Mouse (Mus musculus): ENCODE results near the gene Adcy5. TPM values are rescaled to one million over a fixed set of nuclear protein-coding genes. Genes with fewer than 3 reads are reported as not detected.

The Adcy5 gene
- total and polyA plus RNA-seq, 3 experiments: under 0.01 to 0.08 TPM; not detected in 1

DNA sequence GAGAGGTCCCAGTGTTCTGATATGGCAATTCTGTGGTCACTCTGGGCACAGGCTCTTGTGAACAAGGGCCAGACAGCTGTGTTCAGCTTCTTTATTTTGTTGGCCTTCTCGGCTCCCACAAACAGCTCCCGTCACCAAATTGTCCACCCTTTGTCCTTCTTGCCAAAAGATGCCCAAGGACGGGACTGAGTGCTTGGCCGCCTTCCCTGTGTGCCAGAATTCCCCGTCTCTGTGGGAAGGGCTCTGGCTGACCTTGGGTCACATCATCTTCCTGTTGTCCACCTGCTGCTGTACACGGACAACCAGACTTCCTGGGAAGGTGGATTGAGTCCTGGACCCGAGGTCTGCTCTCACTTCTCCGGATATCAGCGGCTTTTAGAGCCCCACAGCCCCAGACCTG lies 131.1 kb downstream of the Adcy5 start:
- TF ChIP-seq GABPA (IDR thresholded peaks at IDR 0.05; ENCODE audit: low read depth, low read length) (no peak), USF1 (IDR thresholded peaks at IDR 0.05; ENCODE audit: low read depth, low read length) (no peak), JUND (IDR thresholded peaks at IDR 0.05; ENCODE audit: low read depth, low read length) (no peak), BHLHE40 (IDR thresholded peaks at IDR 0.05; ENCODE audit: borderline replicate concordance, low read depth, low read length) (no peak), MYC (IDR thresholded peaks at IDR 0.05; ENCODE audit: low read depth, low read length) (no peak), MAFK (IDR thresholded peaks at IDR 0.05; ENCODE audit: borderline replicate concordance, low read depth, low read length) (no peak), RAD21 (IDR thresholded peaks at IDR 0.05; ENCODE audit: low read depth, low read length) (no peak), POLR2AphosphoS2 (IDR thresholded peaks at IDR 0.05; ENCODE audit: low read length) (no peak), CHD1 (IDR thresholded peaks at IDR 0.05; ENCODE audit: low read depth, low read length) (no peak), NRF1 (IDR thresholded peaks at IDR 0.05; ENCODE audit: insufficient read depth, low read depth, low read length, poor library complexity, severe bottlenecking) (no peak), MXI1 (IDR thresholded peaks at IDR 0.05; ENCODE audit: low read depth, low read length) (no peak), SIN3A (IDR thresholded peaks at IDR 0.05; ENCODE audit: low read length) (no peak), ZKSCAN1 (IDR thresholded peaks at IDR 0.05; ENCODE audit: low read depth, low read length) (no peak), HCFC1 (IDR thresholded peaks at IDR 0.05; ENCODE audit: low read depth, low read length) (no peak)
- Histone ChIP-seq H3K4me1 (ENCODE audit: control insufficient read depth in 1 of 2, insufficient read depth in 2 of 2, low read length in 2 of 2) (no peaks in the 10 kb centered on the region), H3K9me3 (replicated peaks; ENCODE audit: insufficient read depth, low read length) (no peaks in the 10 kb centered on the region), H3K36me3 (ENCODE audit: control insufficient read depth in 1 of 2, insufficient read depth in 2 of 2, low read length in 2 of 2) (no peaks in the 10 kb centered on the region), H3K79me2 (ENCODE audit: control insufficient read depth, insufficient read depth, low read length, poor library complexity) (no peaks in the 10 kb centered on the region), H3K9ac (ENCODE audit: control insufficient read depth, low read depth, low read length, poor library complexity, severe bottlenecking) (no peak overlapping the region), H3K27ac (ENCODE audit: control insufficient read depth, low read depth, low read length) (no peak overlapping the region), H3K4me3 (ENCODE audit: control insufficient read depth in 1 of 2, insufficient read depth in 1 of 2, low read depth in 2 of 2, low read length in 2 of 2) (no peak overlapping the region), H3K27me3 (ENCODE audit: control insufficient read depth in 1 of 2, insufficient read depth in 2 of 2, low read length in 2 of 2) (no peaks in the 10 kb centered on the region)
- DNase-seq (ENCODE audit: low read depth, low spot score): no peak

DNA sequence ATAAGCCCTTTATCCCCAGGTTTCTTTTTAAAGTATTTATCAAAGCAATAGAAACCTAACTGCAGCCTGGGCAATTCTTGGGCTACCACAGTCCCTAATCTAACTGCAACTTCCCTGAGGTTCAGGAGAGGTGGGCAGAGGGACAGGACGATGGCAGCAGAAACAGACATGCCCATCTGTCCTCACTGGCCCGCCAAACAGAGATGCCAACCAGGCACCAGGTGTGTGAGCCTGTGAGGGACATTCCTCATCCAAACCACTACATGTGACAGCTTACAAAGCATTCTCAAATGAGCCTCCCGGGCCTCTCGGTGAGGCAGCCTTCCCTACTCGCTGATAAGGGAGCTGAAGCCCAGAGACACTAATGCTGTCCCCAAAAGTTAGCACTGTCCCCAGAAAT lies 132.6 kb downstream of the Adcy5 start:
- Histone ChIP-seq H3K79me2 (ENCODE audit: control insufficient read depth, insufficient read depth, low read length, poor library complexity) (no peaks in the 10 kb centered on the region), H3K27ac (ENCODE audit: control insufficient read depth, low read depth, low read length) (no peak overlapping the region), H3K4me1 (ENCODE audit: control insufficient read depth in 1 of 2, insufficient read depth in 2 of 2, low read length in 2 of 2) (no peaks in the 10 kb centered on the region), H3K27me3 (ENCODE audit: control insufficient read depth in 1 of 2, insufficient read depth in 2 of 2, low read length in 2 of 2) (no peaks in the 10 kb centered on the region), H3K4me3 (ENCODE audit: control insufficient read depth in 1 of 2, insufficient read depth in 1 of 2, low read depth in 2 of 2, low read length in 2 of 2) (no peak overlapping the region), H3K36me3 (ENCODE audit: control insufficient read depth in 1 of 2, insufficient read depth in 2 of 2, low read length in 2 of 2) (no peaks in the 10 kb centered on the region), H3K9me3 (replicated peaks; ENCODE audit: insufficient read depth, low read length) (no peaks in the 10 kb centered on the region), H3K9ac (ENCODE audit: control insufficient read depth, low read depth, low read length, poor library complexity, severe bottlenecking) (no peak overlapping the region)
- DNase-seq (ENCODE audit: low read depth, low spot score): no peak
- TF ChIP-seq CHD1 (IDR thresholded peaks at IDR 0.05; ENCODE audit: low read depth, low read length) (no peak), MAX (IDR thresholded peaks at IDR 0.05; ENCODE audit: low read length) (no peak), UBTF (IDR thresholded peaks at IDR 0.05; ENCODE audit: borderline replicate concordance, insufficient read depth, low read depth, low read length) (no peak), USF1 (IDR thresholded peaks at IDR 0.05; ENCODE audit: low read depth, low read length) (no peak), MAFK (IDR thresholded peaks at IDR 0.05; ENCODE audit: borderline replicate concordance, low read depth, low read length) (no peak), POLR2AphosphoS2 (IDR thresholded peaks at IDR 0.05; ENCODE audit: low read length) (no peak), JUND (IDR thresholded peaks at IDR 0.05; ENCODE audit: low read depth, low read length) (no peak)

All from MEL (cell line).